Mouse (Mus musculus): ENCODE results near the gene Trim30a. TPM values are rescaled to one million over a fixed set of nuclear protein-coding genes. Genes with fewer than 3 reads are reported as not detected.

Gene Trim30a
- polyA plus RNA-seq, 1 experiment from 2014 or later, result 1.9 TPM

GRCm38 (mm10) chr7:104400698-104401097, 64.3 kb downstream of the Trim30a start, which contains the start of gene Trim30c:
Trim30c (minus strand) TSS chr7:104400837.
- Histone ChIP-seq H3K4me3 (ENCODE audit: low read depth, low read length) (no peak within 1 kb of the TSS), H3K9ac (ENCODE audit: low read depth, low read length) (no peak within 1 kb of the TSS)

DNA sequence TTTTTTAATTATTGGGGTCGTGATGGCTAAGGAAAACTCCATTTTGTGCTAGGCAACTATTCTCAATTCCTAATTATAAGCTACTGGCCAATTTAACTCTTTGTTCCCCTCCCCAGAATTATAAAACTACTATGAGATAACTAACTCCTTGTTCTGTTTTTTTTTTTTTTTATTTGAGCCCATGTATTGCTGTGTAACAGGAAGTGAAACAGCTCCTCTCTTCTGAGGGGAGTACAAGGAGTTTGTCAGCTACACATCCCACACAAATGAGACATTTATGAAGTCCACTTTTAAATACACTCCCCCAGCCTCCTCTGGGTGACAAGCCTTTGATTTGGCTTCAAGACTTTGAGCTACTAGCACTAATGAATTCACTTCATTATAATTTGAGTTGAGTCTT, 66.5 kb downstream of the Trim30a start:
- no peaks in the 10 kb centered on the region for H3K9me3 ChIP-seq (ENCODE audit: control insufficient read depth, low read length)
- no peak overlapping the region for H3K27ac ChIP-seq (replicated peaks; ENCODE audit: low read depth, low read length)
- H3K4me3 ChIP-seq (ENCODE audit: low read depth, low read length), result no peak overlapping the region
- 66% methylated on average over 1 of the region's 1 CpGs for WGBS
- ATAC-seq (ENCODE audit: low read depth) (no peak), DNase-seq (ENCODE audit: low spot score) (no peak)
- H3K9ac ChIP-seq (ENCODE audit: low read depth, low read length), result no peak overlapping the region
- no peaks in the 10 kb centered on the region for H3K27me3 ChIP-seq (replicated peaks; ENCODE audit: control insufficient read depth, insufficient read depth, low read length)
- no peaks in the 10 kb centered on the region for H3K36me3 ChIP-seq (ENCODE audit: control insufficient read depth, insufficient read depth, low read length)
- H3K4me1 ChIP-seq (ENCODE audit: control insufficient read depth, insufficient read depth, low read length), result no peaks in the 10 kb centered on the region
- no peak overlapping the region for H3K4me2 ChIP-seq (ENCODE audit: low read depth, low read length)

More at GRCm38 (mm10) chr7:104400698-104401097, 64.3 kb downstream of the Trim30a start, which contains the start of gene Trim30c:
- DNase-seq (ENCODE audit: low spot score) (no peak), ATAC-seq (ENCODE audit: low read depth) (no peak)
- Histone ChIP-seq H3K27ac (replicated peaks; ENCODE audit: low read depth, low read length) (no peak within 1 kb of the TSS), H3K4me2 (ENCODE audit: low read depth, low read length) (no peak within 1 kb of the TSS), H3K27me3 (replicated peaks; ENCODE audit: control insufficient read depth, insufficient read depth, low read length) (no peaks in the 10 kb centered on the region), H3K36me3 (ENCODE audit: control insufficient read depth, insufficient read depth, low read length) (no peaks in the 10 kb centered on the region), H3K4me1 (ENCODE audit: control insufficient read depth, insufficient read depth, low read length) (no peaks in the 10 kb centered on the region), H3K9me3 (ENCODE audit: control insufficient read depth, low read length) (no peaks in the 10 kb centered on the region)
- 74% methylated on average over 1 of the region's 1 CpGs for WGBS

GRCm38 (mm10) chr7:104369736-104370414, 95.1 kb downstream of the Trim30a start, which contains the start of gene Trim30b:
Trim30b (minus strand) TSS chr7:104369884.
- Histone ChIP-seq H3K4me2 (ENCODE audit: low read depth, low read length) (no peak within 1 kb of the TSS), H3K27me3 (replicated peaks; ENCODE audit: control insufficient read depth, insufficient read depth, low read length) (no peaks in the 10 kb centered on the region), H3K36me3 (ENCODE audit: control insufficient read depth, insufficient read depth, low read length) (no peaks in the 10 kb centered on the region), H3K9me3 (ENCODE audit: control insufficient read depth, low read length) (no peaks in the 10 kb centered on the region), H3K27ac (replicated peaks; ENCODE audit: low read depth, low read length) (no peak within 1 kb of the TSS), H3K4me3 (ENCODE audit: low read depth, low read length) (no peak within 1 kb of the TSS), H3K9ac (ENCODE audit: low read depth, low read length) (no peak within 1 kb of the TSS), H3K4me1 (ENCODE audit: control insufficient read depth, insufficient read depth, low read length) (no peaks in the 10 kb centered on the region)
- WGBS, result 74% methylated on average over 1 of the region's 1 CpGs
- no peak for ATAC-seq (ENCODE audit: low read depth)
- peak; percentile 3 for DNase-seq (ENCODE audit: low spot score)

- Histone ChIP-seq H3K27ac (replicated peaks; ENCODE audit: low read depth, low read length) (no peak overlapping the region), H3K27me3 (replicated peaks; ENCODE audit: control insufficient read depth, insufficient read depth, low read length) (no peaks in the 10 kb centered on the region), H3K36me3 (ENCODE audit: control insufficient read depth, insufficient read depth, low read length) (no peaks in the 10 kb centered on the region), H3K4me3 (ENCODE audit: low read depth, low read length) (no peak overlapping the region), H3K4me2 (ENCODE audit: low read depth, low read length) (no peak overlapping the region), H3K4me1 (ENCODE audit: control insufficient read depth, insufficient read depth, low read length) (no peaks in the 10 kb centered on the region), H3K9ac (ENCODE audit: low read depth, low read length) (no peak overlapping the region), H3K9me3 (ENCODE audit: control insufficient read depth, low read length) (no peaks in the 10 kb centered on the region)
- DNase-seq (ENCODE audit: low spot score) (no peak), ATAC-seq (ENCODE audit: low read depth) (no peak)
These were observed 98.7 kb downstream of the Trim30a start for GRCm38 (mm10) chr7:104366339-104366738.

Other genes starting within 250 kb of the Trim30a start
- gene Trim6, start 246.4 kb downstream of the Trim30a start, polyA plus RNA-seq (2014; fragmentation: Nextera tagmentation; extraction: Ambion mirVana), result 0.72 and 0.89 TPM in 2 replicates
- gene Trim34a, start 220.7 kb downstream of the Trim30a start, polyA plus RNA-seq (2014; fragmentation: Nextera tagmentation; extraction: Ambion mirVana), result 2.2 and 2.4 TPM in 2 replicates
- 0.19 and 0.47 TPM in 2 replicates for gene Trim5, start 177.1 kb downstream of the Trim30a start, polyA plus RNA-seq (2014; fragmentation: Nextera tagmentation; extraction: Ambion mirVana)
- 7.2 and 7.6 TPM in 2 replicates for gene Trim12a, start 149.7 kb downstream of the Trim30a start, polyA plus RNA-seq (2014; fragmentation: Nextera tagmentation; extraction: Ambion mirVana)
- not detected in 2 replicates for gene Trim34b, start 135.7 kb downstream of the Trim30a start, polyA plus RNA-seq (2014; fragmentation: Nextera tagmentation; extraction: Ambion mirVana)
- 2.1 and 2.2 TPM in 2 replicates for gene Trim12c, start 111.8 kb downstream of the Trim30a start, polyA plus RNA-seq (2014; fragmentation: Nextera tagmentation; extraction: Ambion mirVana)
- 0.29 TPM in 1 of 2 replicates, not detected in the other for gene Trim30b, start 95.3 kb downstream of the Trim30a start, polyA plus RNA-seq (2014; fragmentation: Nextera tagmentation; extraction: Ambion mirVana)
- 0.45 TPM in 1 of 2 replicates, not detected in the other for gene Trim30c, start 64.4 kb downstream of the Trim30a start, polyA plus RNA-seq (2014; fragmentation: Nextera tagmentation; extraction: Ambion mirVana)
- 0.87 and 1.4 TPM in 2 replicates for gene Trim30d, start 42.7 kb upstream of the Trim30a start, polyA plus RNA-seq (2014; fragmentation: Nextera tagmentation; extraction: Ambion mirVana)
- not detected in 2 replicates for gene Olfr651, start 84.9 kb upstream of the Trim30a start, polyA plus RNA-seq (2014; fragmentation: Nextera tagmentation; extraction: Ambion mirVana)
- 0.04 and 0.10 TPM in 2 replicates for gene Olfr652, start 95.7 kb upstream of the Trim30a start, polyA plus RNA-seq (2014; fragmentation: Nextera tagmentation; extraction: Ambion mirVana)
- 0.05 and 0.17 TPM in 2 replicates for gene Olfr653, start 112.1 kb upstream of the Trim30a start, polyA plus RNA-seq (2014; fragmentation: Nextera tagmentation; extraction: Ambion mirVana)
- gene Olfr654, start 121.8 kb upstream of the Trim30a start, polyA plus RNA-seq (2014; fragmentation: Nextera tagmentation; extraction: Ambion mirVana), result not detected in 2 replicates
- gene Olfr655, start 136.6 kb upstream of the Trim30a start, polyA plus RNA-seq (2014; fragmentation: Nextera tagmentation; extraction: Ambion mirVana), result not detected in 2 replicates
- 0.17 TPM in 1 of 2 replicates, not detected in the other for gene Olfr656, start 148.8 kb upstream of the Trim30a start, polyA plus RNA-seq (2014; fragmentation: Nextera tagmentation; extraction: Ambion mirVana)
- gene Olfr657, start 159.6 kb upstream of the Trim30a start, polyA plus RNA-seq (2014; fragmentation: Nextera tagmentation; extraction: Ambion mirVana), result 0.13 TPM in 1 of 2 replicates, not detected in the other
- not detected in 2 replicates for gene Olfr658, start 182.1 kb upstream of the Trim30a start, polyA plus RNA-seq (2014; fragmentation: Nextera tagmentation; extraction: Ambion mirVana)
- 0.13 TPM in 1 of 2 replicates, not detected in the other for gene Olfr659, start 201.6 kb upstream of the Trim30a start, polyA plus RNA-seq (2014; fragmentation: Nextera tagmentation; extraction: Ambion mirVana)
- gene Olfr661, start 221.3 kb upstream of the Trim30a start, polyA plus RNA-seq (2014; fragmentation: Nextera tagmentation; extraction: Ambion mirVana), result not detected in 2 replicates

All from embryonic facial prominence, embryonic 14.5 days (tissue).